Mouse (Mus musculus) neural tube, postnatal 0 days (tissue): ENCODE measurements around the gene Trim9. TPM values are rescaled to one million over a fixed set of nuclear protein-coding genes. Genes with fewer than 3 reads are reported as not detected.

Source experiments
- polyA plus RNA-seq: library from polyadenylated mRNA; unstranded; fragments of >200 nt; fragmentation: Nextera tagmentation; extraction: Ambion mirVana; gene quantifications from 2 replicates; pipeline ENCODE4 v1.2.1, GENCODE M21; 2015

Gene Trim9
- polyA plus RNA-seq, result 120 and 154 TPM in 2 replicates

DNA sequence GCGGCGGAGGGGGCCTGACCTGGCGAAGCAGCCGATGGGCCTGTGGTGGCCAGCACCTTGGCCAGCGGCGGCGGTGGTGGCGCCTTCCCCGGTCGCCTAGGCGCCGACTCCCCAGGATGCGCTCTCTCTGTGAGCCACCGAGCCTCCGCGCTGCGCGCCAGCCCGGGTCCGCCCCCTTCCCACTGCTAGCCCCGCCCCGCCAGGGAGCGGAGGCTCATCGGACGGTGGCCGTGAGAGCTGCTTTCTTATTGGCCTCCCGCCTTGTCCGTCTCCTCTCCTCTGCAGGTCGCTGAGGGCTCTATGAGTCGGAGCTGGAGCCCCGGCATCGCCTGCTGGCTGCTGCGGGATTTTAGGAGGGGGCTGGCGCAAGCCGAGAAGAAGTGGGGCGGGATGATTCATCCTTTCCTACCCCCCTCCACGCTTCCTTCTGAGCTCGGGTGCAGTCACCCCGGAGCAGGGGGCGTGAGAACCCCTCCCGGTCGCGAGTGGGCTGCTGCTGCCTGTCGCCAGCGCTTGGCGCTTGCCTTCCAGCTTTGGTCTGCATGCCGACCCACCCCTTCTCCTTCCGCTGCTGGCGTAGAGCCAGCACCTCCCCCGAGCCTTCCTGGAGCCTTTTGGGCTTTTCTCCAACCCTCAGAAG, at the start of gene Trim9:
Gene Trim9, minus strand, starts transcription at position 413 of the 640 bp plus-strand sequence.

DNA sequence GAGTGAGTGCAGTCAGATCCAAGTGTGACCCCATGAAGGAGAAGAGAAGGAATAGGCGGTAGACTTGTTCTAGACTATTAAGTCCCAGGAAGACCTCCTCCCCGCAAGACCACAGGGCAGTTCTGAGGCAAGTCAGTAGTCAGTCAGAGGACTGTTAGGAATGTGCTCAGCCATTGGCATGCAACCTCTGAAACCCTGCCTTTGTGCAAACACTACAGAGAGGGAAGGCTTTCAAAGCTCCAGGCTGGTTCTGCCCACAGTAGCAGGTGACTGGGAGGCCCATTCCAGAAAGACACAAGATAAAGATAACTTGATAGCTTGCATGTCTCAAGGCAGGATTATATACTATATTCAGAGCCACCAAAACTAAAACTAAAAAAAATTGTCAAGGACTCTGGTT, 116.1 kb downstream of the Trim9 start, which contains the start of gene Pygl:
Gene Pygl, minus strand, starts transcription at position 195 of the 400 bp plus-strand sequence.

Other genes with a start within 250 kb of the Trim9 start
- gene Nin, start 233.9 kb downstream of the Trim9 start, polyA plus RNA-seq, result 7.2 and 7.5 TPM in 2 replicates
- 0.18 TPM in 1 of 2 replicates, not detected in the other for gene Abhd12b, start 193.5 kb downstream of the Trim9 start, polyA plus RNA-seq
- gene Pygl, start 116.1 kb downstream of the Trim9 start, polyA plus RNA-seq, result 9.9 and 10.0 TPM in 2 replicates
- gene Tmx1, start 105.5 kb upstream of the Trim9 start, polyA plus RNA-seq, result 112 and 116 TPM in 2 replicates